Mouse (Mus musculus) cerebellum, adult 2 months (tissue): ENCODE results near the gene Olfr711.

Experiments used
- CTCF ChIP-seq: fragments of 200-500 bp; IDR thresholded peaks from 2 replicates; pipeline ENCODE4 v1.5.1; 2011; ENCODE audit warnings: low read depth, mild to moderate bottlenecking, control low read depth, low read length, moderate library complexity, borderline replicate concordance; ENCODE audit not compliant: insufficient read depth
- POLR2A ChIP-seq: fragments of 200-500 bp; IDR thresholded peaks from 2 replicates; pipeline ENCODE4 v1.6.1; 2011; ENCODE audit warnings: low read length, control low read depth, borderline replicate concordance; ENCODE audit not compliant: insufficient read depth

DNA sequence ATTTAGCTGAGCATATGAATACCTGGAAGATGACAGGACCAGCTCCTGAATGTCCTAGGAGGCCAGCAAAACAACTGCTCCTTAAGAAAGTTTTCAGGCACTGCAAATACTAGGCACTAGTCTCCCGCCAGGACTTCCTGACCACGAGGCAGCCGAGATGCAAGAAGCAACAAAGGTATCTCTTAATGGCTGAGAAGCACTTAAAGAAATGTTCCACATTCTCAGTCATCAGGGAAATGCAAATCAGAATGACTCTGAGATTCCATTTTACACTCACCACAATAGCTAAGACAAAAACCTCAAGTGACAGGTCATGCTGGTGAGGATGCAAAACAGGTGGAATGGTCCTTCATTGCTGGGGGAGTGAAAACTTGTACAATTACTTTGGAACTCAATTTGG is 10.0 kb upstream of the Olfr711 start:
- TF ChIP-seq CTCF (no peak), POLR2A (no peak)
